Mouse (Mus musculus) heart, embryonic 15.5 days (tissue): ENCODE results near the gene Mlh3. TPM values are rescaled to one million over a fixed set of nuclear protein-coding genes. Genes with fewer than 3 reads are reported as not detected.

Experiments
- ATAC-seq: fragments of 200-750 bp; cut with Nextera tagmentation; replicated peaks from 2 replicates; pipeline ENCODE4 v1.8.0; 2017; ENCODE audit warnings: low read depth, moderate TSS enrichment; ENCODE audit not compliant: insufficient number of reproducible peaks, insufficient read depth, low FRiP score
- H3K27ac ChIP-seq: fragments of 300-500 bp; sonication (generic); 2 replicates; pipeline ENCODE4 v1.5.1; 2015; ENCODE audit warnings: mild to moderate bottlenecking, inconsistent platforms
- H3K27me3 ChIP-seq: fragments of 300-500 bp; sonication (generic); 2 replicates; pipeline ENCODE4 v1.6.1; 2015; ENCODE audit warnings: inconsistent platforms
- H3K36me3 ChIP-seq: fragments of 300-500 bp; sonication (generic); 2 replicates; pipeline ENCODE4 v1.6.1; 2015; ENCODE audit warnings: mild to moderate bottlenecking, inconsistent platforms
- H3K4me1 ChIP-seq: fragments of 300-500 bp; sonication (generic); replicated peaks from 2 replicates; pipeline ENCODE4 v1.6.1; 2015; ENCODE audit warnings: inconsistent platforms
- H3K4me2 ChIP-seq: fragments of 300-500 bp; sonication (generic); 2 replicates; pipeline ENCODE4 v1.6.1; 2015; ENCODE audit warnings: inconsistent platforms, mild to moderate bottlenecking, moderate library complexity
- H3K4me3 ChIP-seq: fragments of 300-500 bp; sonication (generic); 2 replicates; pipeline ENCODE4 v1.5.1; 2015; ENCODE audit warnings: mild to moderate bottlenecking, inconsistent platforms
- H3K9ac ChIP-seq: fragments of 300-500 bp; sonication (generic); 2 replicates; pipeline ENCODE4 v1.6.1; 2015; ENCODE audit warnings: mild to moderate bottlenecking, inconsistent platforms
- H3K9me3 ChIP-seq: fragments of 300-500 bp; sonication (generic); replicated peaks from 2 replicates; pipeline ENCODE4 v1.6.1; 2016; ENCODE audit warnings: inconsistent platforms
- WGBS: fragments of 180-500 bp; shearing (Covaris S2); methylation state at CpG from one replicate; pipeline ENCODE4 v1.1.7; 2015; ENCODE audit warnings: mixed read lengths; 5-methylcytosine and 5-hydroxymethylcytosine counted together
- polyA plus RNA-seq: library from polyadenylated mRNA; unstranded; fragments of >200 nt; fragmentation: Nextera tagmentation; extraction: Ambion mirVana; gene quantifications from 2 replicates; pipeline ENCODE4 v1.2.1, GENCODE M21; 2015

Mlh3 gene
- polyA plus RNA-seq, 1 experiment from 2014 or later = 6.2 TPM

GRCm38 (mm10) chr12:85280845-85281651 is 10.6 kb upstream of the Mlh3 start:
- ATAC-seq = no peak
- peak overlapping the region; percentile 84 for H3K4me2 ChIP-seq
- H3K27me3 ChIP-seq = no peaks in the 10 kb centered on the region
- H3K9me3 ChIP-seq = no peaks in the 10 kb centered on the region
- no peaks in the 10 kb centered on the region for H3K36me3 ChIP-seq
- H3K9ac ChIP-seq = no peak overlapping the region
- 68% methylated on average over 12 of the region's 12 CpGs for WGBS
- peak overlapping the region; percentile 61 for H3K4me3 ChIP-seq
- H3K27ac ChIP-seq = no peak overlapping the region
- H3K4me1 ChIP-seq = peaks cover 8% of the 10 kb centered on the region

- Histone ChIP-seq H3K4me2 (peak overlapping the region; percentile 84), H3K9ac (peak overlapping the region; percentile 72), H3K27me3 (no peaks in the 10 kb centered on the region), H3K36me3 (no peaks in the 10 kb centered on the region), H3K27ac (peak overlapping the region; percentile 72), H3K4me1 (peaks cover 8% of the 10 kb centered on the region), H3K4me3 (peak overlapping the region; percentile 61), H3K9me3 (no peaks in the 10 kb centered on the region)
- ATAC-seq = peak; percentile 96
- under 1% methylated on average over 31 of the region's 31 CpGs for WGBS
These were observed 9.9 kb upstream of the Mlh3 start for GRCm38 (mm10) chr12:85280105-85280844.

GRCm38 (mm10) chr12:85279396-85280080 is 9.1 kb upstream of the Mlh3 start:
- WGBS = 7% methylated on average over 10 of the region's 10 CpGs
- peak overlapping the region; percentile 72 for H3K9ac ChIP-seq
- H3K27ac ChIP-seq = peak overlapping the region; percentile 72
- H3K27me3 ChIP-seq = no peaks in the 10 kb centered on the region
- H3K4me1 ChIP-seq = peaks cover 8% of the 10 kb centered on the region
- no peaks in the 10 kb centered on the region for H3K9me3 ChIP-seq
- 0 out of 2 replicates have a peak, but pooled peaks cover 3% of the 10 kb centered on the region for H3K36me3 ChIP-seq
- H3K4me2 ChIP-seq = peak overlapping the region; percentile 84
- ATAC-seq = peak; percentile 24; the same call in 1 of the 2 replicates
- H3K4me3 ChIP-seq = peak overlapping the region; percentile 61

GRCm38 (mm10) chr12:85278919-85279318 is 8.5 kb upstream of the Mlh3 start:
- Histone ChIP-seq H3K4me2 (no peak overlapping the region), H3K9ac (no peak overlapping the region), H3K36me3 (0 out of 2 replicates have a peak, but pooled peaks cover 4% of the 10 kb centered on the region), H3K4me3 (no peak overlapping the region), H3K9me3 (no peaks in the 10 kb centered on the region), H3K27me3 (no peaks in the 10 kb centered on the region), H3K4me1 (peaks cover 8% of the 10 kb centered on the region), H3K27ac (no peak overlapping the region)
- WGBS = 92% methylated on average over 10 of the region's 10 CpGs
- ATAC-seq = no peak

- H3K27ac ChIP-seq = no peak overlapping the region
- H3K4me3 ChIP-seq = no peak overlapping the region
- H3K9me3 ChIP-seq = no peaks in the 10 kb centered on the region
- H3K9ac ChIP-seq = no peak overlapping the region
- 79% methylated on average over 5 of the region's 5 CpGs for WGBS
- H3K36me3 ChIP-seq = 0 out of 2 replicates have a peak, but pooled peaks cover 4% of the 10 kb centered on the region
- no peak for ATAC-seq
- peaks cover 8% of the 10 kb centered on the region for H3K4me1 ChIP-seq
- no peak overlapping the region for H3K4me2 ChIP-seq
- no peaks in the 10 kb centered on the region for H3K27me3 ChIP-seq
These were observed 5.9 kb upstream of the Mlh3 start for GRCm38 (mm10) chr12:85276273-85276672.

GRCm38 (mm10) chr12:85273508-85273907 is 3.1 kb upstream of the Mlh3 start:
- Histone ChIP-seq H3K4me2 (no peak overlapping the region), H3K27me3 (no peaks in the 10 kb centered on the region), H3K36me3 (0 out of 2 replicates have a peak, but pooled peaks cover 4% of the 10 kb centered on the region), H3K9me3 (no peaks in the 10 kb centered on the region), H3K4me3 (no peak overlapping the region), H3K4me1 (0 out of 2 replicates have a peak, but pooled peaks cover 2% of the 10 kb centered on the region), H3K9ac (no peak overlapping the region), H3K27ac (no peak overlapping the region)
- ATAC-seq = no peak
- 45% methylated on average over 10 of the region's 10 CpGs for WGBS

GRCm38 (mm10) chr12:85271843-85272206 is 1.4 kb upstream of the Mlh3 start:
- Histone ChIP-seq H3K4me3 (no peak overlapping the region), H3K27ac (no peak overlapping the region), H3K36me3 (0 out of 2 replicates have a peak, but pooled peaks cover 4% of the 10 kb centered on the region), H3K27me3 (no peaks in the 10 kb centered on the region), H3K9me3 (no peaks in the 10 kb centered on the region), H3K4me1 (0 out of 2 replicates have a peak, but pooled peaks cover 2% of the 10 kb centered on the region), H3K9ac (no peak overlapping the region), H3K4me2 (no peak overlapping the region)
- WGBS = 70% methylated on average over 4 of the region's 4 CpGs
- no peak for ATAC-seq

GRCm38 (mm10) chr12:85271132-85271842 is 888 bp upstream of the Mlh3 start:
- H3K27me3 ChIP-seq = no peaks in the 10 kb centered on the region
- no peak overlapping the region for H3K27ac ChIP-seq
- H3K4me3 ChIP-seq = no peak overlapping the region
- 0 out of 2 replicates have a peak, but pooled peaks cover 4% of the 10 kb centered on the region for H3K36me3 ChIP-seq
- no peak overlapping the region for H3K9ac ChIP-seq
- H3K4me1 ChIP-seq = 0 out of 2 replicates have a peak, but pooled peaks cover 2% of the 10 kb centered on the region
- H3K9me3 ChIP-seq = no peaks in the 10 kb centered on the region
- no peak for ATAC-seq
- peak overlapping the region; percentile 73; the same call in 1 of the 2 replicates for H3K4me2 ChIP-seq
- 68% methylated on average over 7 of the region's 7 CpGs for WGBS

GRCm38 (mm10) chr12:85269821-85270220 is 578 bp downstream of the Mlh3 start:
- H3K4me1 ChIP-seq = peaks cover 5% of the 10 kb centered on the region; the same call in 1 of the 2 replicates
- no peak for ATAC-seq
- H3K27ac ChIP-seq = peak overlapping the region; percentile 71
- H3K9me3 ChIP-seq = no peaks in the 10 kb centered on the region
- peak overlapping the region; percentile 71 for H3K4me3 ChIP-seq
- 0 out of 2 replicates have a peak, but pooled peaks cover 4% of the 10 kb centered on the region for H3K36me3 ChIP-seq
- peak overlapping the region; percentile 73 for H3K4me2 ChIP-seq
- WGBS = 60% methylated on average over 3 of the region's 3 CpGs
- H3K27me3 ChIP-seq = no peaks in the 10 kb centered on the region
- peak overlapping the region; percentile 68 for H3K9ac ChIP-seq

- Histone ChIP-seq H3K36me3 (no peaks in the 10 kb centered on the region), H3K4me3 (no peak overlapping the region), H3K9ac (no peak overlapping the region), H3K4me2 (no peak overlapping the region), H3K4me1 (peaks cover 8% of the 10 kb centered on the region), H3K27me3 (no peaks in the 10 kb centered on the region), H3K9me3 (no peaks in the 10 kb centered on the region), H3K27ac (no peak overlapping the region)
- ATAC-seq = no peak
- WGBS = 78% methylated on average over 3 of the region's 3 CpGs
These were observed 4.2 kb downstream of the Mlh3 start for GRCm38 (mm10) chr12:85266248-85266647.
